In the genomic region with DNA sequence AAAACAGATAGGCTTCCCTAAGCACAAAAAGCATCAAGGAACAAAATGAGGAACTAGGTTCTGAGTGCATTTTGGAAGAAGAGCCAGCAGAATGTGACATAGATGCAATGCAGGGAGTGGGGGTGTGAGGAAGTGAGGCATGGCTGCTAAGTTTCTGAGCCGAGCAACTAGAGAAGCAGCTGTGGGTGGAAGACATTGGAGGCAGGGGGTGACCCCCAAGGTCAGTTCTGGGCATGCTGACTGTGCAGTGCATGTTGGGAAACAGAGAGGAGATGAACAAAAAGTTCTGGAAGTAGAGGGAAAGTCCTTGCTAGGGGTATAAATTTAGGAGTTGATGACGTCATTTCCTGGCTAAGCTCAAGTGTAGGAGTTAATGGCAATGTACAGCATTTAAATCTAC, we compare ENCODE assay signal across 9 mouse cellular contexts. TPM values are rescaled to one million over a fixed set of nuclear protein-coding genes. Genes with fewer than 3 reads are reported as not detected.
DNase-seq lines count a peak whose midpoint lies in the region; ATAC-seq and TF ChIP-seq lines count a peak whose summit lies in the region.
"Had no signal": no experiment of that assay in that cellular context is flagged by ENCODE, and none has a peak within 500 bp of the region (broad histone marks: within the 10 kb centered on the region; RNA-seq: fewer than 3 reads in every experiment).

No protein-coding gene starts in this region.

- no peak for TF ChIP-seq CTCF in lung, embryonic 14.5 days (IDR thresholded peaks at IDR 0.05; ENCODE audit: low read depth)
- no peak for TF ChIP-seq CTCF in spleen, adult 2 months (IDR thresholded peaks at IDR 0.05; ENCODE audit: extremely low read depth, insufficient read depth, insufficient read length, insufficient replicate concordance)

- no peak overlapping the region for H3K4me3 ChIP-seq in lung, embryonic 14.5 days (ENCODE audit: low read depth, low read length)
- H3K4me3 ChIP-seq in spleen, adult 2 months (ENCODE audit: extremely low read depth, insufficient read depth, insufficient read length), result no peak overlapping the region
- H3K4me3 ChIP-seq: erythroblast, embryonic 14.5 days had no signal

- DNase-seq in layer of hippocampus, postnatal 10 days (ENCODE audit: low spot score in 2 of 2), result peak; percentile 12
- DNase-seq in layer of hippocampus, adult 9-10 months (ENCODE audit: low spot score), result no peak
- DNase-seq in frontal cortex, postnatal 10 days (ENCODE audit: low spot score in 2 of 2), result peak; percentile 19 to 27
- DNase-seq in lung, embryonic 14.5 days, result peak; percentile 31
- peak; percentile 30 to 39 for DNase-seq in spleen, adult 2 months (ENCODE audit: low read depth in 1 of 2, low spot score in 2 of 2)
- DNase-seq in gastrocnemius, postnatal 10 days, result no peak
- DNase-seq in retina, postnatal 1 day, result no peak
- no peak for DNase-seq in embryo, embryonic 9.5 days (ENCODE audit: extremely low spot score)

- no peak for TF ChIP-seq POLR2A in spleen, adult 2 months (IDR thresholded peaks at IDR 0.05; ENCODE audit: low read depth, low read length)

- no peaks in the 10 kb centered on the region for H3K4me1 ChIP-seq in lung, embryonic 14.5 days (ENCODE audit: insufficient read depth)
- H3K4me1 ChIP-seq in spleen, adult 2 months (ENCODE audit: control insufficient read depth, insufficient read depth, insufficient read length), result peaks cover 7% of the 10 kb centered on the region; the same call in 1 of the 2 replicates

- H3K27ac ChIP-seq in lung, embryonic 14.5 days (ENCODE audit: low read depth), result no peak overlapping the region
- H3K27ac ChIP-seq in spleen, adult 2 months (ENCODE audit: insufficient read depth, low read length), result no peak overlapping the region

- WGBS in lung, embryonic 14.5 days, result 44% methylated on average over 2 of the region's 2 CpGs
- 8% methylated on average over 2 of the region's 2 CpGs for WGBS in spleen, adult 2 months

- ATAC-seq in lung, embryonic 14.5 days (ENCODE audit: insufficient read depth), result no peak

- H3K27me3 ChIP-seq in lung, embryonic 14.5 days (ENCODE audit: insufficient read depth, low read length), result no peaks in the 10 kb centered on the region
- no peaks in the 10 kb centered on the region for H3K27me3 ChIP-seq in spleen, adult 2 months (ENCODE audit: control insufficient read depth, insufficient read depth, low read length)

- H3K4me2 ChIP-seq in lung, embryonic 14.5 days, result no peak overlapping the region

- no peaks in the 10 kb centered on the region for H3K36me3 ChIP-seq in lung, embryonic 14.5 days (ENCODE audit: insufficient read depth)
- H3K36me3 ChIP-seq in spleen, adult 2 months (ENCODE audit: control insufficient read depth, insufficient read depth, low read length), result no peaks in the 10 kb centered on the region

- H3K9me3 ChIP-seq in lung, embryonic 14.5 days (ENCODE audit: low read depth, low read length), result no peaks in the 10 kb centered on the region

- no peak overlapping the region for H3K9ac ChIP-seq in lung, embryonic 14.5 days

RNA-seq across cellular contexts. Expression of a gene that starts 21.4 kb away (rescaled TPM):
- 10 to 100 TPM; 19.0 to 20.1 TPM for total RNA-seq in layer of hippocampus, postnatal 10 days (2021)
- 34.4 and 35.0 TPM in 2 replicates for polyA plus RNA-seq in lung, embryonic 14.5 days (2014; fragmentation: Nextera tagmentation; extraction: Ambion mirVana)
- 37.8 and 44.0 TPM in 2 replicates for polyA plus RNA-seq in spleen, adult 2 months (2012; rRNA removed)
- 10 to 100 TPM; 10.7 to 14.3 TPM for total RNA-seq in gastrocnemius, postnatal 10 days (2021)

RNA-seq across cellular contexts. Expression of a gene that starts 33.4 kb away (rescaled TPM):
- 10 to 100 TPM; 50.9 to 52.4 TPM for total RNA-seq in layer of hippocampus, postnatal 10 days (2021)
- polyA plus RNA-seq in lung, embryonic 14.5 days (2014; fragmentation: Nextera tagmentation; extraction: Ambion mirVana), result 10.5 and 10.9 TPM in 2 replicates
- polyA plus RNA-seq in spleen, adult 2 months (2012; rRNA removed), result 3.2 TPM in 2 replicates
- 1 to 10 TPM; 1.2 to 1.4 TPM for total RNA-seq in gastrocnemius, postnatal 10 days (2021)
- polyA plus RNA-seq: erythroblast, embryonic 14.5 days had no signal

Comparison
In these comparisons a context has a peak if more than half of its experiments do, and no peak if none do; other contexts are left out.
1. DNase-seq: peak in layer of hippocampus, postnatal 10 days (2 of 2), frontal cortex, postnatal 10 days (2 of 2), lung, embryonic 14.5 days (single experiment) and spleen, adult 2 months (2 of 2); none in layer of hippocampus, adult 9-10 months (single experiment), gastrocnemius, postnatal 10 days (single experiment), retina, postnatal 1 day (single experiment) and embryo, embryonic 9.5 days (single experiment).
2. RNA of a gene that starts 33.4 kb away (total RNA-seq): 50.9 to 52.4 TPM in layer of hippocampus, postnatal 10 days; 1.2 to 1.4 TPM in gastrocnemius, postnatal 10 days; every median in the first group is over 10 times any median in the second.